Mouse (Mus musculus): ENCODE results near the gene Nol12.

Nol12 gene

GRCm38 (mm10) chr15:78934784-78935320 lies at the start of gene Nol12:
TSS of gene Nol12 (plus strand) at chr15:78934933.
- peak; percentile 88 for DNase-seq

- no peak for DNase-seq
Measured at GRCm38 (mm10) chr15:78889401-78889853, 45.3 kb upstream of the Nol12 start.

DNA sequence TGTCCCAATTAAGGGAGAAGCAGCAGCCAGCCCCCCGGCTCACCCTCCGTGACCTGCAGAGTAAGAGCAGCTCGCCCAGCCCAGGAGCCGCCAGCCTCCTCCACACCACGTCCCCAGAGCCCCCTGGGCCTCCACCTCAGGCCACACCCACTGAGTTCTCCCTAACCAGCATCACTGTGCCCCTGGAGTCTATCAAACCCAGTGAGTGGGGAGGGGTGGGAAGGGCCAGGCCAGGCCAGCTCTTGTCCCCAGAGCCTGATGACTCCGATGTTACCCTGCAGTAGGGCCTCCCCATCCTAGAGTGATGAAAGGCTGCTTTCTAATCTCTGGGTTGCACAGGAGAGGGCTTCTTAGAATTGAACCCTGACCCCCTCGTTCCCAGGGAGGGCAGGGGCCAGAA lies 42.3 kb upstream of the Nol12 start:
- no peak for DNase-seq

GRCm38 (mm10) chr15:78894726-78895125 lies 40.0 kb upstream of the Nol12 start:
- DNase-seq, result no peak

DNA sequence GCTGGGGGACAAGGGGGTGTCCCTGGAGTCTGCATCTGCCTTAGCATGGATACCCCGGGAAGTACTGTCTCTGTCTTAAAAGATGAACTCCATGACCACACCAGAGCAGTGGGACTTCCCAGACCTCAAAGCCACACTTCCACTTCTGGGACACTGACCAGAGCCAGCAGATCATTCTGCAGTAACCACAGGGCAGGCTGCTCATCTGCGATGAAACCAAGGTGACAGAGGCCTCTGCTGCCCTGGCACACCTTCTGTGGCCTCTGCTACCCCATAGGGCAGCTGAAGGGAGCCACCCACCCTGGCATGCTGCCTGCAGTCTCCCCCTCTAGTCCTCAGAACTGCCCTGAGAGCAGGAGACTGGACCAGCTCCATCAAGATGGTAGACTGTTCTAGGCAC lies 39.0 kb upstream of the Nol12 start:
- no peak for DNase-seq

DNA sequence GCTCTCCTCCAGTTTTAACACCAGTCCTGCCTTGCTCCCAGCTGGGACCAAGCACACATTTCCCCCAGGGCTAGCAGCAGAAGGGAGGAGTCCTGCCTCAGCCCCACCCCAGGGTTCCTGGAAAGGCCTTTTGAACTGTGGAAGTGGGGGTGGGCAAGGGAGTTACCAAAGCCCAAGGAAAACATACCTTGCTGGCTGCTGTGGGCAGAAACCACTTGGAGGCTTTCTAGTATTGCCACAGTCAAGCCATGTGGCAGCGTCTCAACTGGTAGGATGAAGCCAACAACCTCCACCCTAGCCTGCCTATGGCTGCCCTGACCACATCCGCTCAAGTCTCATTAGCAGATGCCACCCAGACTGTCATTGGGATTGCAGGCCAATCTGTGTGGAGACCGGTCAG lies 38.6 kb upstream of the Nol12 start:
- no peak for DNase-seq

DNA sequence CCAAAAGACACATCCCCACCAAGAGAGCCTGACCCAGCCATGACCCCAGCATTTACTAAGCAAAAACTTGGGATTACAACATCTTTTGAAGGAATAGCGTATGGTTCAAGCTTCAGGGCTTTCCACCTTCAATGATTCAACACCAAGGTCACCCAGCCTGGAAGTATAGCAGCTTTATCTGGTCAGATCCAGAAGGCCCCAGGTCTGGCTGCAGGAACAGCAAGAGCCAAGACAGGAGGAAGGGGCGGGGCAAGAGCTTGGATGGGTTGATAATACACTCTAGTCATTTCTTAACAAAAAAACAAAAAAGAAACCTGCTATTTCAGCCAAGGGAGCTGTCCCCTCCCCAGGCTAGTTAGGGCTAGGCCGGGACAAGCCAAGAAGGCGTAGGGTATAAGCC lies 37.2 kb upstream of the Nol12 start:
- DNase-seq, result no peak

- DNase-seq, result no peak
Measured at GRCm38 (mm10) chr15:78898507-78899001, 36.2 kb upstream of the Nol12 start.

DNA sequence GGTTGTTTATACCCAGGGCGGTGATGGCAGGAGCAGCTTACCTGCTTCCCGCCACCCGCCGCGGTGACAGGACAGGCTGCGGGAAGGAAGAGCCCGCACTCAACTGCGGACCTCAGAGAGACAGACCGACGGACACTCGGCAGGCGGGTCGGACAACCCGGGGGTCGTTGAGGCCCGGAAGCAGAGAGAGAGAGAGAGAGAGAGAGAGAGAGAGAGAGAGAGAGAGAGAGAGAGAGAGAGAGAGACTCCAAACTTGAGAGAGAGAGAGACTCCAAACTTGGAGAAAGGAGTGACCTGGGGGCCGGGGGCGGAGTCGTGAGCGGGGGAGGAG lies 35.4 kb upstream of the Nol12 start, which contains the start of gene Gm49510:
TSS of gene Gm49510 (plus strand) at position 259 of the 331 bp plus-strand sequence.
- DNase-seq, result no peak

DNA sequence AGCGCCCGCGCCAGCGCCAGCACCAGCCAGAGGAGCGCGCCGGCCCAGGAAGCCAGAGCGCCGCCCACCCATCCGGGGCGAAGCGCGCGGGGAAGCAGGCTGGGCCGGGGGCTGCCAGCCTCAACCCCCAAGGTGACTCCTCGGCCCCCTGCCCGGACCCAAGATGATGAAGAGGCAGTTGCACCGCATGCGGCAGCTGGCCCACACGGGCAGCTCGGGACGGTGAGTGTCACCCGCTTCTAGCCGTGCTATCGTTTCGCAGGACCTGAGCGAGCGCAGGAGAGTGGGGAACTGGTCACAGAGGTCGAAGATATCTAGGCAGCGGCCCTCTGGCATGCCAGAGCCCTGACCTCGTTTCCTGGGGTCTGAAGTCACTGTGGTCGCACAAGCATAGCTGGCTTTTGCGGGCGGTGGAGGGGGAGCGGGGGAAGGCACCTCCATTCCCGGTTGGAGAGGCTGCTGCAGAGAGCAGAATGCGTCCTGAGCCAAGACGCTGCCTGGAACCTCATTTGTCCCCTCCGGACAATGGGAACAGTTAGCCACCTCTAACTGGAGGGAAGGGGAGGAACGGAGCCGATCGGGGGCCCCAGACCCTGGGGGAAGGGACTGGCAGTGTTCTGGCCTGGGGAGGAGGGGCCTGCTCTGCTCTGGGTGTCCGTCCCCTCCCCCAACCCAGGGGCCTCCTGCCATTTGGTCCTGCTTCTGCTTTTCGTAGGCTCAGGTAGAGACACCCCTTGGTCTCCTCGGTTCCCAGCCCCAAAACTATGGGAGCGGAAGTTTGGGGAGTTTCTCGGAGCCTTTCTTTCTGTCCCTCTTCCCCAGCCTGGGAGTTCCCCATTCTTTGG lies 34.8 kb upstream of the Nol12 start, which contains the start of gene Sh3bp1:
TSS of gene Sh3bp1 (plus strand) at position 29 of the 845 bp plus-strand sequence.
- DNase-seq, result peak; percentile 64 to 68

DNA sequence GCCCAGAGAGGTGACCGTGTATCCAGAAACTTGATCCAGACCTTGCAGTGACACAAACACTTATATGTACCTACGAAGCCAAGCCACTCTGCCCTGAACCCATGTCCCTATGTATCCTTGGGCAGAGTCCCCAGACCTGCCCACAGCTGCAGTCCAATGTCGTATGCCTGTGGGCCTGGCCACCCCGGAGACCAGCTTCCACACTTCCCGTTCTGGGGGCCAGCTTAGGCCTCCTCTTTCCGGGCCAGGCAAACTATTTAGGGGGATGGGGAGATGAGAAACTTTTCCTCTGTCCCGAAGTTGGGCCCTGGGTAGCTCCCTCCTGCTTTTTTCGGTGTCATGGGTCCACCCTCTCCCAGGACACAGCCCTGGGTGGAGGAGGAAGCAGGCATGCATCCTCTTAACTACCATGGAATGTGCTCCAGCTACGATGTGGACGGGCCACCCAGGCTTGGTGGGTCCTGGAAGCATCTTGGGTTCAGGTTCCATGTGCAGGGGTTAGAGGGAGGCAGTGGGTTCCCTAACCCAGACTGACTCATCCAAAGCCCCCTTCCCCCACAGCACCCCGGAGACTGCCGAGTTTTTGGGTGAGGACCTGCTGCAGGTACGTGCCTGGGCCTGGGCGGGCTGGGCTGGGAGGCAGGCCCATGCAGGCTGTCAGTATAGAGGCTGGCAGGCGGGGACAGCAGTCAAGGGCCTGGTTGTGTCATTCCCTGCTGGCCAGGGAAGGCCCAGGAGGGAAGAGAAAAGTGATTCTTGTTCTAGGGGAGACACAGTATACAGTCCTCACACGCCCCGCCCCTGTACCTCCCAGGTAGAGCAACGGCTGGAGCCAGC lies 33.9 kb upstream of the Nol12 start:
- DNase-seq, result no peak

- DNase-seq, result no peak
Measured at GRCm38 (mm10) chr15:78901422-78901789, 33.3 kb upstream of the Nol12 start.

- DNase-seq, result peak; percentile 85 to 92
Measured at GRCm38 (mm10) chr15:78903243-78903642, 31.5 kb upstream of the Nol12 start.

DNA sequence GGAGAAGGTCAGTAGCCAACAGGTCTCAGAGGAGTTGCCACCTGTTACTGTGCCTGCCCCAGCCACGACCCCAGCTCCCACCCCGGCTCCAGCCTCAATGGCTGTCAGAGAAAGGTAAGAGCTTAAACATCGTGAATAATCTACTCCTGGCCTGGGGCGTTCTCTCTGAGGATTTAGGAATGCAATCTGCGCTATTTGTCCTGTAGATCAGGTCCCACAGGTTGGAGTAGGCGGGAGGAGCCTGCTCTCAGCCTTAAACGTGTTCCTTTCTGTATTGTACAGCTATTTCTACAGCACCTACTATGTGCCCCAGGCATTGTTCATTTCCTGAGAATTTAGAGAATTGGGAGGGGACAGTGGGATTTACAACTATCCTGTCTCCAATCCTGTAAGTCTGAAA lies 26.3 kb upstream of the Nol12 start:
- no peak for DNase-seq

GRCm38 (mm10) chr15:78908982-78909381 lies 25.8 kb upstream of the Nol12 start:
- DNase-seq, result no peak

DNA sequence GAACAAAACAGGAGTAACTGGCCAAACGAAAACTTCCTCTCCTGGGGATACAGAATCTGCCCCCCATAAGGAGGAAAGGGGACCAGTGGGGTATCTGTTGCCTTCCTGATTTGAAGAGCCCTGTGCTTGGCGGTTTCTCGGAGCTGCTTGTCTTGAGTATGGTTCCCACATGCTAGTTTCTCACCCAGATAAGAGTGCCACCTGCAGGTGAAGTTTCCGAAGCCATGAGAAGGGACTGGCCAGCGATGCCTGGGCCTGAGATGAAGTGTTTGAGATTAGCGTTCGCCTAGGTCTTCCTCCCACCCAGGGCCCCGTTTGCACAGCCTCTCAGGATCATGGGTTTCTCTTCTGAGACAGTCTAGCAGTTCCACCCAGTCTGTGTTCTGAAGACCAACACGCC lies 22.7 kb upstream of the Nol12 start:
- DNase-seq, result peak; percentile 55 to 80

- peak; percentile 97 to 99 for DNase-seq
Measured at GRCm38 (mm10) chr15:78913632-78914090, 21.1 kb upstream of the Nol12 start, which contains the start of gene Pdxp. TSS of gene Pdxp (plus strand) at chr15:78913919.

- peak; percentile 82 to 83 for DNase-seq
Measured at GRCm38 (mm10) chr15:78914091-78914822, 20.5 kb upstream of the Nol12 start.

DNA sequence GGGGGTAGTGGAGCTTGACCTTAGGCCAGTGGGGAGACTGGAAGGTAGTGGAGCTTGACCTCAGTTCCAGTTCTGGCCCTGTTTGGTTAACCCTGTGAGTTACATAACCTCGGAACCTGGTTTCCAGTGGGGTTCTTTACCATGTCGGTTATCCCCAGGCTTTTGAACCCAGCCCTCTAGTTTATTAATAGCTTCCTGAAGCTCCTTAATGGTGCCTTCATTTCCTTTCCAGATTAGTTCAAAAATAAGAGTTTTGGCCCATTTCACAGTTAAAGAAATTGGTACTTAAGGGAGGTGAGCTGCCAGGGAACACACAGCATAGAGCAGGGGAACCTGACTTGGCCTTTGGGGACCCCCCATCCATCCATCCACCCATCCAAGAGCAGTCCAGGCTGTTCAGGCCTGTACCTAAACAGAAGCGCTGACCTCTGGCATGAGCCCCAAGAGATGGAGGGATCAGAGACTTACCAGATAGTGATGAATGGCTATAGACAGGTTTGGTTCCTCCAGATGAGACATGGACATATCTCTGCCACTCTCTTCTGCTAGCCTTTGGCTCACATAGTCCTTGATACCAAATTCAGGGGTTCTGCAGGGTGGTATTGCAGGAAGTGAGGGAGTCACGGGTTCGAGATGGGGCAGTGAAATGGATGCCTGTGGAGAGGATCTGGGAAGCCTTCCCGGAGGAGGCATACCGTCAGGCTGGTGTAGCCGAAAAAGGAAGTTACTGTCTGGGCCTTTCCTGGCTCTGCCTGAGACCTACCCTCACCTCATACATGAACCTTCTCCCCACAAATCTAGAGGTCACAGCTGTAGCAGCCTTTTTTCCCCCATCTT lies 19.7 kb upstream of the Nol12 start:
- peak; percentile 47 to 60 for DNase-seq

GRCm38 (mm10) chr15:78915660-78916017 lies 19.1 kb upstream of the Nol12 start:
- peak; percentile 77 to 84 for DNase-seq

GRCm38 (mm10) chr15:78916052-78916826 lies 18.5 kb upstream of the Nol12 start:
- DNase-seq, result peak; percentile 72 to 83
